Mouse (Mus musculus): ENCODE data around the gene Pced1b.

Gene Pced1b

DNA sequence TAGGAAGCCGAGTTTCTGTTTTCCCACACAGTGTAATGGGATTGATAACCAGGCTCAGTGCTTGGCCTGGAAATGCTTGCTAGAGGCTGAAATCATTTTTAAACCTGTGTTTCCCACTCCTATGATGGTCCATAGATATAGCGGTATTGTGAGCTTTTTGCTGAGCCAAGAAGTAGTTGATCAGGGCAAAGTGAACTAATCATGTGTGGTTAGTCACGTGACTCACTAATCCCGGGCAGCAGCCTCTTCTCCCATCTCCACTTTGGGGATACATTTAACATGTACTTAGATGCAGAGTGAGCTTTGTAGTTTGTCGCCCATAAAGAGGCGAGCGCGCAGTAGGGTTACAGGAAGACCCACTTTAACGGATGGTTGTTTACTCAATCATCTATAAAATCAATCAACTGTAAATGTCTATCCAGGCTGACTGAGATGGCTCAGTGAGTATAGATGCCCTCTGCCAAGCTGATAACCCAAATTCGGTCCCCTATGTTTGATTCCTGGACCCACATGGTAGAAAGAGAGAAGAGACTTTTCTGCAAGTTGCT lies 38.8 kb downstream of the Pced1b start:
- CTCF ChIA-PET = interaction anchor here (0.7 kb wide), 1 partner anchor 183 kb away, joined by 3 read pairs; no protein-coding TSS in a partner anchor

- CTCF ChIA-PET = interaction anchor here (0.7 to 1.0 kb wide), 2 partner anchors 16 to 57 kb away, joined by 3 to 4 read pairs; no protein-coding TSS in a partner anchor
Observed at GRCm38 (mm10) chr15:97286731-97287130, 39.8 kb downstream of the Pced1b start.

- CTCF ChIA-PET = interaction anchor here (1.0 kb wide), 1 partner anchor 15 kb away, joined by 3 read pairs; no protein-coding TSS in a partner anchor
Observed at GRCm38 (mm10) chr15:97287436-97288143, 40.7 kb downstream of the Pced1b start.

DNA sequence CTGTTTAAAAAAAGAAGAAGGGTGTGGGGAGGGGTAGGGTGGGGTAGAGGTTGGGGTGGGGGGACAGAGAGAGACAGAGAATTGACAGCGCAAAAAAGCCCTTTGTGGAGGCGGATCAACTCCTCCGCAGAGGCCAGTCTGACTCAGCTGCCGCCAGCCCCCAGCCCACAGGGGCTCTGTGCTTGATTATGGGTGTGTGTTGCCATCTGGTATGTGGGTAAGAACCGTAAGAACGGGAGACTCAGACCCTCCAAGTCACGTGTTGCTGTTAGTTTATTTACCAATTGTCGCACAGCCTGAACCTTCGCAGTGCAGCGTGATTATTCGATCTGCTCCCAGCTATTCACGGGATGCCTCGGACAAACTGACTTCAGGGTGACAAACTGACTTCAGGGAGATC lies 41.8 kb downstream of the Pced1b start:
- CTCF ChIA-PET = no interaction called here

GRCm38 (mm10) chr15:97289176-97289575 lies 42.3 kb downstream of the Pced1b start:
- CTCF ChIA-PET = no interaction called here

DNA sequence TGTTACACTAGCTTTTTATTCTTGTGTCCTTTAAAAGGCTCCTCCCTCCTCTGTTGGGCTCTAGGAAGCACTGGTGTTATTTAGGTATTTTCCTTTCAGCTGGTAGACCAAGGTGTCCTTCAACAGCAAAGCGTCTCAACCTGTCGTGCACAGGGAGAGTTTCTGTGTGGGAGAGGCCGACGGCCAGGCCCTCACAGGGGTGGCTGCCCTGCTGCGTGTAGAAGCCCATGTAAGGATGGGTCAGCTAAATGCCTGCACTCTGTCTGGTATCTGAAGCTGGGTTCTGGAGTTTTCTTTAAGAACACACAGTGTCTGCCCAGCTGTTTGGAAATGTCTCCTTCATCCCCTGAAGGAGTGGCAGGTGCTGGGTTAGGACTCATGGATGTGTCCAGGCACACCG lies 43.4 kb downstream of the Pced1b start:
- CTCF ChIA-PET = no interaction called here

DNA sequence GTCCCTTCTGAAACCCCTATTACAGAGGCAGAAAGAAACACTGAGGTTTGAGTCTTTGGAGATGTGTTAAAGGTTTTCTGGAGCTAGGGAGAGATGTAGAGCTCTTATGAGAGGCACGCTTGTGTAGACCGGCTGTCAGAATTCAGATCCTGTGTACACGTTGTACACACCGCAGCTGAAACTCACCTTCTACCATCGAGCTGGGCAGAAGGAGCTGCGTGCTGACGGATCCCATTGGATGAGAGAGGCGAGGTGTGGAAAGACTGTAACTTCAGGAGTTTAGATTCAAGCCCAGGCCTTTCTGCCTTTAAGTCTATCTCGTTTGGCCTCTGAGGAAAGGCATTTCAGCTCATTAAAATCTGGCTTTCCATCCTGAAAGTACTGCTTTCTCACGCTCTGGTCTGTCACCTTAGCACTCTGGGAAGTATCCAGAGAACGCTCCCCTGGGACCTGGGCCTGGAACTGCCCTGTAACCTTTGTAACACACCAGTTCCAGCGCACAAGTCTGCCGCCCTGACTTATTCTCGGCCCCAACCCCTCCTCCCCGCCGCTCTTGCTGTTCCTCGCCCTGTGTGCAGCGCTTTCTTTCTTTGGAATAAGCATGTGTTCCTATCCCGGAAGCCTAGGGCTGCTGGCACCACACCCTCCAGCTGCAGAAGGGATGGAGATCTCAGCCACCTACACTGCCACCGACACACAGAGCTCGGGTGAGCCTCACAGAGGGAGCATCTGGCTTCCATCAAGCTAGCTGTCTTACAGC lies 44.6 kb downstream of the Pced1b start:
- CTCF ChIA-PET = no interaction called here

GRCm38 (mm10) chr15:97307935-97308334 lies 61.0 kb downstream of the Pced1b start:
- CTCF ChIA-PET = interaction anchor here (0.7 kb wide), 1 partner anchor 31 kb away, joined by 13 read pairs; no protein-coding TSS in a partner anchor

- CTCF ChIA-PET = no interaction called here
Observed at GRCm38 (mm10) chr15:97309533-97309932, 62.6 kb downstream of the Pced1b start.

- CTCF ChIA-PET = no interaction called here
Observed at GRCm38 (mm10) chr15:97310251-97310650, 63.3 kb downstream of the Pced1b start.

DNA sequence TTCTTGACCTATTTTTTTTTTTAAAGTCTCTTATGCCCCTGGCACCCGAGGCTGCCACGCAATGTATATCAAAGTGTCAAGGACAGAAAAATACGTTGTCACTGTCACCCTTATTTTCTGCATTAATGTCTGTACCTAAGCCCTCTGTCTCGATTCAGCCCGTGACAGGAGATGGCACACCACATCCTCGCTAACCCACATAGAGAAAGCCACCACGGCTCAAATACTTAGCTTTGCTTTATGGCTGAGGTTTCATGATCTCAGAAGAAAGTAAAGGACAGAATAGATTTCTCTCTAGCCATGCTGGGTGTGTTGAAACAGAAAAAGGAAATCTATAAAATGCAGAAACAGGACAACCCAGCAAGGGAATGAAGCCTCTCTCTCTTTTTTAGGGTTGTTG lies 64.3 kb downstream of the Pced1b start:
- CTCF ChIA-PET = interaction anchor here (0.5 kb wide), 1 partner anchor 56 kb away, joined by 12 read pairs; no protein-coding TSS in a partner anchor

DNA sequence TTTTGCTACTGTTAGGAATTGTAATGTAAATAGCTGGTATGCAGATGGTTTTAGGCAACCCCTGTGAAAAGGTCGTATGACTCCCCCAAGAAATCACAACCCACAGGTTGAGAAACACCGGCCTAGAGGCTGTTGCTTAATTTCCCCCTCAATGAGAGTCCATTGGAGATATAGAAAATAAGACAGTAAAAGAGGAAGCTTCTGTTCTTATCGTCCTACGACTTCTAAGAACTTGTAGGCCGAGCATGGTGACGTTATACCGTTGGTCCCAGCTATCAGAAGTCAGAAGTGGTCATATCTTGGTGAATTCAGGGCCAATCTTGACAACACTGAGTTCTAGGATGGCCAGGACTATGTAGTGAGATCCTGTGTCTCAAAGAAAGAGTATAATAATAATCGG lies 65.0 kb downstream of the Pced1b start:
- CTCF ChIA-PET = no interaction called here

- CTCF ChIA-PET = no interaction called here
Observed at GRCm38 (mm10) chr15:97314720-97315421, 68.0 kb downstream of the Pced1b start.

- CTCF ChIA-PET = no interaction called here
Observed at GRCm38 (mm10) chr15:97315422-97315757, 68.5 kb downstream of the Pced1b start.

DNA sequence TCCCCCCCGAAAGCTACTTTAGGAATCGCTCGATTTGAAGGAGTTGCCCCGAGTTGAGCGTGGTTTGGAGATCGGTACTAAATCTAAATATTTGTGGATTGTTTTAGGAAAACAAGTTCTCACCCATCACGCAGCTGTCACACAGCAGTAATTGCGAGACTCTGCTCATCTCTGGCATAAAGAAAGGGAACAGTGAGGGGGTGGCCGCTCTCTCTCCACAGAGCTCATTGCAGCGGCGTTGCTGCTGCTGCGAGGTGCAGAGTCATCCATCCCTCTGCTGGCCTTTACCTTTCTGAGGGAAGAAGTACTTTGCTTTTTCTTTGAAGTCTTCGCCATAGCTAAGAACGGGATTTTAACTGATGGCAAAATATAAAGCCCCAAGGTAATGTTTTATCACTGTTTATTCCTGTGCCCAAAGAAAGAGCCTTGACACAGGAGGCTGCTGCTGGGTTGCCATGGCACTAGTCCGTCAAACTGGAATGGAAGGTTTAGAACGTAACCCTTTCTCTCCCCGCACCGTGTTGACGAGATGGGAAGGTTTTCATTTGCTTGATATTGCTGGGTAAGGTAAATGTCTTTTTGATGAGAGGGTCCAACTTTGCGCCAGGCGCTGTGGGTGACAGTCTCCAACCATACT lies 71.6 kb downstream of the Pced1b start:
- CTCF ChIA-PET = no interaction called here

DNA sequence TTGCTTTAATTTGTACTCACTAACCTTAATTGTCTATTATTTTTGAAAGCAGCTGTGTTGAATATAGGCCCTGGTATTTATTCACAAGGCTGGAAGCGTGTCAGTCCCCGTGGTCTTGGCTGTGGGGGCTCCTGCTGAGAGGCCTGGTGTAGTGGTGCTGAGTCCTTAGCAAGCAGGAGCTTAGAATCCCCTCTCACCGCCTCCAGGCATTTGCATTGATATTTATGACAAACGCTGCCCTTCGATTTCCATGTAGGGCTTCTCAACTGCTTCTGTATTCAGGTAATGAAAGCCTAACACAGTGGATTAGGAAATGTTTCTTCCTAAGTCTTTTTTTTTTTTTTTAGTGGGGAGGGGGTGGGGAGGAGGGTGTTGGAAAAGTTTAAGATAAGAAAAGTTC lies 75.9 kb downstream of the Pced1b start:
- CTCF ChIA-PET = no interaction called here

GRCm38 (mm10) chr15:97323466-97323865 lies 76.6 kb downstream of the Pced1b start:
- CTCF ChIA-PET = no interaction called here

GRCm38 (mm10) chr15:97324311-97324710 lies 77.4 kb downstream of the Pced1b start:
- CTCF ChIA-PET = no interaction called here

DNA sequence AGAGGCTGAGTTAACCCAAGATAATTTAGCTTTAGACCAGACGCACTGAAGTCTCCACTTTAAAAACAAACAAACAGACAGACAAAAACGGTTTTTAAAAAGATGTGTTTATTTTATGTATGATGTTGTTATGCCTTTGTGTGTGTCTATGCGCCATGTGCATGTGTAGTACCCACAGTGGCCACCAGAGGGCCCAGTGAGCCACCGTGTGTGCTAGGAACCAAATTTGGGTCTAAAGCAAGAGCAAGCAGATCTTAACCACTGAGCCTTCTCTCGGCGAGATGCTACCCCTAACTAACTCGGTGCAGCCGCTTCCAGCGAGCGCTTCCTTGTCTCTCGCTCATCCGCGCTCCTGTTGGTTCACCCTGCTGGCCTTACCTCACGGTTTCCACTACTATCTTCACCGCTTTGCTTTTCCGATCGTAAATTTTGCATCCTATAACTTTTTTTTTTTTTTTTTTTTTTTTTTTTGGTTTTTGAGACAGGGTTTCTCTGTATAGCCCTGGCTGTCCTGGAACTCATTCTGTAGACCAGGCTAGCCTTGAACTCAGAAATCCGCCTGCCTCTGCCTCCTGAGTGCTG lies 80.7 kb downstream of the Pced1b start:
- CTCF ChIA-PET = interaction anchor here (0.7 to 1.3 kb wide), 2 partner anchors 119 to 251 kb away, joined by 3 to 8 read pairs; no protein-coding TSS in a partner anchor

DNA sequence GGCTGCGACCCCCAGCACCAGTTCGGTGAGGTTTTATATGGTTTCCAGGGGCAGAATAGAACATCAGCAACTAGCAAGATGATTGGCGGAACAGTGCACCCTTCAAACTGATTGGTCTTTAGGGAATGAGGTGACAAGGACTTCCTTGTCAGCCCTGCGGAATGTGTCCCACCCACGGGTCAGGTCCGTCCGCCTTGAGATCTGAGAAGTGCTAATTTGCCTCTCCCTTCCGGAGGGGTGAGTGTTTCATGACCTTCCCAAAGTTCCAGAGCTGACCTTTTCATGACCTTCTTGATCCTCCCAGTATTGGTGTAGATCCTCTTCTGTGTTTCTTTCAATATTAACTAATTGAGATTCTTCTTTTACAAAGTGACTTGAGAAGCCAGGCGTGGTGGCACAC lies 85.7 kb downstream of the Pced1b start:
- CTCF ChIA-PET = interaction anchor here (0.9 kb wide), 1 partner anchor 22 kb away, joined by 3 read pairs; no protein-coding TSS in a partner anchor

Measured in spleen, embryonic (tissue).